Mouse (Mus musculus) C2C12 (cell line): ENCODE measurements around the gene Pkd1.

ENCODE experiments used
- CEBPB ChIP-seq: IDR thresholded peaks from one replicate; pipeline ENCODE4 v1.6.1; 2011; ENCODE audit warnings: low read depth, mild to moderate bottlenecking, control low read depth, moderate library complexity
- CTCF ChIP-seq: IDR thresholded peaks from one replicate; pipeline ENCODE4 v1.5.1; 2011; ENCODE audit not compliant: control insufficient read depth, insufficient read depth, insufficient read length
- FOSL1 ChIP-seq: IDR thresholded peaks from one replicate; pipeline ENCODE4 v1.8.0; 2011; ENCODE audit warnings: mild to moderate bottlenecking, low read length; ENCODE audit not compliant: poor library complexity, insufficient read depth, severe bottlenecking
- MAX ChIP-seq: IDR thresholded peaks from one replicate; pipeline ENCODE4 v1.6.1; 2011; ENCODE audit warnings: mild to moderate bottlenecking, control low read depth
- MYOD1 ChIP-seq: IDR thresholded peaks from one replicate; pipeline ENCODE4 v1.6.1; 2011; ENCODE audit warnings: low read depth; ENCODE audit not compliant: control insufficient read depth, insufficient read length
- MYOG ChIP-seq: IDR thresholded peaks from one replicate; pipeline ENCODE4 v1.6.1; 2011; ENCODE audit not compliant: control insufficient read depth, insufficient read length; ENCODE audit errors: extremely low read depth
- USF1 ChIP-seq: IDR thresholded peaks from one replicate; pipeline ENCODE4 v1.6.1; 2011; ENCODE audit warnings: low read depth, mild to moderate bottlenecking, control low read depth, moderate library complexity

DNA sequence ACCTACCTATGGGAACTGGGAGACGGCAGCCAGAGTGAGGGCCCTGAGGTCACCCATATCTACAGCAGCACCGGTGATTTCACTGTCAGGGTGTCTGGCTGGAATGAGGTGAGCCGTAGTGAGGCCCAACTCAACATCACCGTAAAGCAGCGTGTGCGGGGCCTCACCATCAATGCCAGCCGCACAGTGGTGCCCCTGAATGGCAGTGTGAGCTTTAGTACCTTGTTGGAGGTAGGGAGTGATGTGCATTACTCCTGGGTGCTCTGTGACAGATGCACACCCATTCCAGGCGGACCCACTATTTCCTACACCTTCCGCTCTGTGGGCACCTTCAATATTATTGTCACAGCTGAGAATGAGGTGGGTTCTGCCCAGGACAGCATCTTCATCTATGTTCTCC is 24.2 kb downstream of the Pkd1 start:
- no peak for TF ChIP-seq CTCF
- TF ChIP-seq MYOG: no peak
- no peak for TF ChIP-seq MAX
- TF ChIP-seq MYOD1: no peak
- no peak for TF ChIP-seq USF1
- no peak for TF ChIP-seq FOSL1
- no peak for TF ChIP-seq CEBPB
